Mouse (Mus musculus) monocyte, adult 5-6 weeks (primary cell): ENCODE data around the gene Cpt2. TPM values are rescaled to one million over a fixed set of nuclear protein-coding genes. Genes with fewer than 3 reads are reported as not detected.

Experiments used
- total RNA-seq: library from RNA; stranded (forward); fragments of 200-1000, 200-491, 200-594 nt; gene quantifications from 3 replicates; pipeline ENCODE4 v1.2.3, GENCODE M21; 2017

The Cpt2 gene
- total RNA-seq, 1 experiment from 2014 or later: 7.4 TPM

Other genes starting within 250 kb of the Cpt2 start
- 1.7 to 4.1 TPM in 2 of 3 replicates, not detected in the other for gene Dmrtb1, start 239.4 kb downstream of the Cpt2 start, total RNA-seq
- gene Lrp8, start 121.3 kb downstream of the Cpt2 start, total RNA-seq: 0.68 to 3.7 TPM (median 1.2 TPM) in 3 replicates
- 160 to 206 TPM (median 163 TPM) in 3 replicates for gene Magoh, start 43.9 kb downstream of the Cpt2 start, total RNA-seq
- 42.0 to 51.1 TPM (median 43.1 TPM) in 3 replicates for gene 0610037L13Rik, start 33.8 kb downstream of the Cpt2 start, total RNA-seq
- not detected in 3 replicates for gene Slc1a7, start 44.7 kb upstream of the Cpt2 start, total RNA-seq
- gene Podn, start 172.8 kb upstream of the Cpt2 start, total RNA-seq: 1.8 TPM in 1 of 3 replicates, not detected in the others
- 304 to 385 TPM (median 344 TPM) in 3 replicates for gene Scp2, start 221.4 kb upstream of the Cpt2 start, total RNA-seq
- 0.49 TPM in 1 of 3 replicates, not detected in the others for gene Echdc2, start 241.8 kb upstream of the Cpt2 start, total RNA-seq